Mouse (Mus musculus) heart, embryonic 10.5 days (tissue): Measurements from ENCODE around the gene Col5a3. TPM values are rescaled to one million over a fixed set of nuclear protein-coding genes. Genes with fewer than 3 reads are reported as not detected.

ENCODE experiments used
- DNase-seq: peaks from one replicate; pipeline ENCODE4 v3.0.0-alpha.2; 2017; ENCODE audit warnings: low spot score
- H3K27ac ChIP-seq: fragments of 300-500 bp; sonication (generic); 2 replicates; pipeline ENCODE4 v1.5.1; 2016; ENCODE audit warnings: mild to moderate bottlenecking
- H3K27me3 ChIP-seq: fragments of 300-500 bp; sonication (generic); 2 replicates; pipeline ENCODE4 v1.6.1; 2016; ENCODE audit warnings: mild to moderate bottlenecking; ENCODE audit not compliant: poor library complexity, insufficient read depth, severe bottlenecking
- H3K36me3 ChIP-seq: fragments of 300-500 bp; sonication (generic); 2 replicates; pipeline ENCODE4 v1.6.1; 2016; ENCODE audit warnings: mild to moderate bottlenecking, moderate library complexity
- H3K4me1 ChIP-seq: fragments of 300-500 bp; sonication (generic); 2 replicates; pipeline ENCODE4 v1.6.1; 2016; ENCODE audit warnings: mild to moderate bottlenecking
- H3K4me3 ChIP-seq: fragments of 300-500 bp; sonication (generic); 2 replicates; pipeline ENCODE4 v1.5.1; 2016; ENCODE audit warnings: mild to moderate bottlenecking, moderate library complexity
- H3K9me3 ChIP-seq: fragments of 300-500 bp; sonication (generic); 2 replicates; pipeline ENCODE4 v1.6.1; 2016; ENCODE audit warnings: mild to moderate bottlenecking, moderate library complexity
- whole genome bisulfite sequencing: fragments of 180-500 bp; shearing (Covaris S2); methylation state at CpG from one replicate; pipeline ENCODE4 v1.1.7; 2016; 5-methylcytosine and 5-hydroxymethylcytosine counted together
- polyA plus RNA-seq: library from polyadenylated mRNA; unstranded; fragments of >200 nt; fragmentation: Nextera tagmentation; extraction: Ambion mirVana; gene quantifications from 2 replicates; pipeline ENCODE4 v1.2.1, GENCODE M21; 2016

Gene Col5a3
- polyA plus RNA-seq, 1 experiment from 2014 or later: 0.06 TPM

- 65% methylated on average over 6 of the region's 6 CpGs for WGBS
- Histone ChIP-seq H3K9me3 (no peaks in the 10 kb centered on the region), H3K4me1 (0 out of 2 replicates have a peak, but pooled peaks cover 4% of the 10 kb centered on the region), H3K27ac (no peak overlapping the region), H3K36me3 (no peaks in the 10 kb centered on the region), H3K4me3 (no peak overlapping the region), H3K27me3 (no peaks in the 10 kb centered on the region; the same call in 1 of the 2 replicates)
- DNase-seq: peak; percentile 91
Measured at GRCm38 (mm10) chr9:20757087-20757955, 57.5 kb downstream of the Col5a3 start.

- 81% methylated on average over 4 of the region's 4 CpGs for WGBS
- Histone ChIP-seq H3K36me3 (no peaks in the 10 kb centered on the region), H3K9me3 (no peaks in the 10 kb centered on the region), H3K27me3 (no peaks in the 10 kb centered on the region; the same call in 1 of the 2 replicates), H3K27ac (no peak overlapping the region), H3K4me1 (0 out of 2 replicates have a peak, but pooled peaks cover 4% of the 10 kb centered on the region), H3K4me3 (no peak overlapping the region)
- no peak for DNase-seq
Measured at GRCm38 (mm10) chr9:20756081-20756700, 58.7 kb downstream of the Col5a3 start.

DNA sequence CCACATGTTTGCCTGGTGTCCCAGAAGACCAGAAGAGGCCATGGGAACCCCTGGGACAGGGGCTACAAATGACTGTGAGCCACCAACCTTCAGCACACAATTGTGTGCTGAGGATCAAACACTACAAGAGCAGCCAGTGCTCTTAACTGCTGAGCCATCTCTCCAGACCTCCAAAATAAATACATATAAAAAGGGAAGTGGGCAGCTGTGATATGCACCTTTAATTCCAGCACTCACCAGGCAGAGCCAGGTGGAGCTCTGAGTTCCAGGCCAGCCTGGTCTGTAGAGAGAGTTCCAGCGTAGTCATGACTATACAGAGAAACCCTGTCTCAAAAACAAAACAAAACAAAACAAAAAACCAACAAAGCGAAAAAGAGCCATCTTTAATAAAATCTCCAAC is 60.5 kb downstream of the Col5a3 start:
- Histone ChIP-seq H3K27ac (no peak overlapping the region), H3K4me3 (no peak overlapping the region), H3K36me3 (no peaks in the 10 kb centered on the region), H3K9me3 (no peaks in the 10 kb centered on the region), H3K4me1 (no peaks in the 10 kb centered on the region), H3K27me3 (no peaks in the 10 kb centered on the region; the same call in 1 of the 2 replicates)
- 86% methylated on average over 2 of the region's 2 CpGs for WGBS
- DNase-seq: no peak

GRCm38 (mm10) chr9:20751477-20752029 is 63.3 kb downstream of the Col5a3 start:
- Histone ChIP-seq H3K4me3 (no peak overlapping the region), H3K27ac (no peak overlapping the region), H3K9me3 (no peaks in the 10 kb centered on the region), H3K36me3 (no peaks in the 10 kb centered on the region), H3K4me1 (peaks cover 2% of the 10 kb centered on the region), H3K27me3 (peaks cover 22% of the 10 kb centered on the region)
- no peak for DNase-seq
- 51% methylated on average over 6 of the region's 6 CpGs for WGBS

DNA sequence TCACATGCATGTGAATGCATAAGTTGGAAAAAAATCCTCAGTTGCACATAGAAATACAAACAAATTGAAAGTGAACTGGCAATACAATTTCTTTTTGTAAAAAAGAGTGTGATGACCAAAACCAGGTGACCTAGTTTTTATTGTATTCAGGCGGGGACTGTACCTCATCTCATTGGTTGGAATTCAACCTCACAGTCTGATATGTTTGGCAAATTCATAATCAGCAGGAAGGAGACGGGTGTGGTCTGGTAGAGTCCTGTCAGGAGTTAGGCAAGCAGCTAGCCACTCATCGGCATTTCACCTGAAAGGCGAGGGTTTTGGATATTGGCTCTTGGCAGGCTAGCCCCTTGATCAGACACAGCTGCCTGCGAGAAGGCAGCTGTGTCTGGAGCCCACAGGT is 65.7 kb downstream of the Col5a3 start:
- Histone ChIP-seq H3K27ac (no peak overlapping the region), H3K4me1 (peaks cover 17% of the 10 kb centered on the region), H3K27me3 (peaks cover 46% of the 10 kb centered on the region), H3K9me3 (no peaks in the 10 kb centered on the region), H3K4me3 (no peak overlapping the region), H3K36me3 (no peaks in the 10 kb centered on the region)
- no peak for DNase-seq
- 65% methylated on average over 5 of the region's 5 CpGs for WGBS

- Histone ChIP-seq H3K36me3 (no peaks in the 10 kb centered on the region), H3K4me3 (no peak overlapping the region), H3K27ac (no peak overlapping the region), H3K27me3 (peaks cover 53% of the 10 kb centered on the region), H3K9me3 (no peaks in the 10 kb centered on the region), H3K4me1 (peaks cover 17% of the 10 kb centered on the region)
- DNase-seq: no peak
- WGBS: 68% methylated on average over 3 of the region's 3 CpGs
Measured at GRCm38 (mm10) chr9:20748540-20748939, 66.3 kb downstream of the Col5a3 start.

- H3K27me3 ChIP-seq: peaks cover 61% of the 10 kb centered on the region
- no peaks in the 10 kb centered on the region for H3K36me3 ChIP-seq
- no peaks in the 10 kb centered on the region for H3K9me3 ChIP-seq
- H3K27ac ChIP-seq: no peak overlapping the region
- 18% methylated on average over 3 of the region's 3 CpGs for WGBS
- no peak for DNase-seq
- H3K4me1 ChIP-seq: peaks cover 17% of the 10 kb centered on the region
- H3K4me3 ChIP-seq: no peak overlapping the region
Measured at GRCm38 (mm10) chr9:20747682-20748081, 67.2 kb downstream of the Col5a3 start.

GRCm38 (mm10) chr9:20746017-20746660 is 68.7 kb downstream of the Col5a3 start, which contains the start of gene Olfm2:
Olfm2 (minus strand) TSS chr9:20746349.
- H3K27ac ChIP-seq: peak within 1 kb of the TSS; percentile 77
- H3K36me3 ChIP-seq: no peaks in the 10 kb centered on the region
- no peaks in the 10 kb centered on the region for H3K9me3 ChIP-seq
- under 1% methylated on average over 50 of the region's 50 CpGs for WGBS
- peaks cover 71% of the 10 kb centered on the region for H3K27me3 ChIP-seq
- no peak for DNase-seq
- H3K4me1 ChIP-seq: peaks cover 17% of the 10 kb centered on the region
- H3K4me3 ChIP-seq: peak within 1 kb of the TSS; percentile 70

DNA sequence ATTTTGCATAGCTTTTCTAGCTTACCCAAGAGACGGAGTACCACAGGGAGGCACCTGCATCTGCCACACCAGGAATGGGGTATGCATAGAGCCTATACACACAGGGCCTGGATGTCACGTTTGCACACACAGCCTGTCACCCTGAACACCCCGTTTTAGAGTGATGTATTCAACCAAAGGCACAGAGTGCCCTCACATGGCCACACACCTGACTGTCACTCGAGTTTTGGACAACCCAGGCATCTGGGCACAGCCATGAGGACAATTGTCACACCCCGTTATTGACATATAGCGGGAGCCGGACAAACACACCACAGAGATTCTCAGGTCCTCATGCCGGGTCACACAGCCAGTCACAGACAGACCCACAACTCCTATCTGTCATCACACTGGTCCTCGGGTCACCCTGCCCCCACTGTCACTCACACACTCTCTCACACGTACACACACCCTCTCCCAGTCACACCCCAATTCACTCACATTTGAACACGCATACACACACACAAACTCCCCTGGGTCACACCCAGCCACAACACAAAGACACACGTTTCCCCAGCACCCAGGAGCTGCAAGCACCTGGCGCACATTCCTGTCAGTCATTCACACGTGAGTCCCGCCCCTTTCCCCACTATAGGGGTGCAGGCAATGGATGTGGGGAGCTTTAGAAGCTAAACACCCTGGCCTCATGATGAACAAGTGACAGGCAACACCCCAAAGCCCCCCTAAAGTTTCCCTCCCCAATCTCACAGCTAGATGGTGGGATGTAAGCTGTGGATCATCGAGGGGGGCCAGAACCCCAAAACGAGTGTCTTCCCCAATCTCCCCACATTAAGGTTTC is 69.5 kb downstream of the Col5a3 start:
- Histone ChIP-seq H3K27me3 (peaks cover 71% of the 10 kb centered on the region), H3K27ac (peak overlapping the region; percentile 77; the same call in 1 of the 2 replicates), H3K36me3 (no peaks in the 10 kb centered on the region), H3K4me1 (peaks cover 17% of the 10 kb centered on the region), H3K4me3 (peak overlapping the region; percentile 70), H3K9me3 (no peaks in the 10 kb centered on the region)
- 14% methylated on average over 17 of the region's 17 CpGs for WGBS
- DNase-seq: no peak

DNA sequence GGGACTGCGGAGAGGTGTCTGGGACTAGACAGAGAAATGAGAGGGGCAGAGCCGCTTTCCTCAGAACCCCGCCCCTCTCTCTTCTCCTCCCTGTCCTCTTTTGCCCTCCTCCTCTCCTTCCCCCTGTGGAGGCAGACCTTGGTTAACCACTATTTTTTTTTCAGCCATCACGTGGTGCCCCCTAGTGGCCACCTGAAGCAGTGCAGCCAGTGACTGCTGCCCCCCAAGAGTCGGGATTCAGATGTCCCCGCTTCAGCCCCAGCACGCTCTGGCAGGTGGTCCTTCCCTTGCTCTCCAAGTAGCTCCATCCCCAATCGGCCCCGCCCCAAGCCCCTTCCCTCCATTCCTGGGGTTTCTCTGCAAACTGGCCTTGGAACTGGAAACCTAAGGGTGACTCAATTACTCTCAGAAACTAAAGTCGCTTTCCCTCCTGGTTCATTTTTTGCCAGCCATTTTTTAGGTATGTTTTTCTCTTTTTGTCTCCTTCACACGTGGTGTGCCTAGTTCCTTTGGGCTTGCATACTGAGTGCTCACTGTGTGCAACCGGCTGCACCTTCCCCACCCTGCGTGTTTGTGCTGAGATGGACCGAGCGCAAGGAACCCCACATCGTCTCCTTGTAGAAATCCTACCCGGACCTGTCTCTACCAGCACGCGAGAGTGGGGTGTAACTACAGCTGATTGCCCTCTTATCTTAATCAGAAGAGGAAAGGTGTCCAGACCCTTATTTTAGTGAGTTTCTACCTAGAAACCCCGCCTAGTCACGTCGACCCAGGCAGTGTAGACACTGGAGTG is 70.7 kb downstream of the Col5a3 start:
- H3K27ac ChIP-seq: no peak overlapping the region
- H3K4me1 ChIP-seq: peaks cover 17% of the 10 kb centered on the region
- no peaks in the 10 kb centered on the region for H3K9me3 ChIP-seq
- H3K27me3 ChIP-seq: peaks cover 79% of the 10 kb centered on the region
- WGBS: 17% methylated on average over 22 of the region's 22 CpGs
- no peak overlapping the region for H3K4me3 ChIP-seq
- no peak for DNase-seq
- H3K36me3 ChIP-seq: no peaks in the 10 kb centered on the region

GRCm38 (mm10) chr9:20740407-20740806 is 74.5 kb downstream of the Col5a3 start:
- 0 out of 2 replicates have a peak overlapping the region, but pooled peaks have one; percentile 22 for H3K4me3 ChIP-seq
- no peaks in the 10 kb centered on the region for H3K9me3 ChIP-seq
- H3K36me3 ChIP-seq: no peaks in the 10 kb centered on the region
- DNase-seq: peak; percentile 93
- WGBS: 2% methylated on average over 12 of the region's 12 CpGs
- H3K27me3 ChIP-seq: peaks cover 49% of the 10 kb centered on the region
- peaks cover 4% of the 10 kb centered on the region for H3K4me1 ChIP-seq
- no peak overlapping the region for H3K27ac ChIP-seq
